Mouse (Mus musculus) erythroid progenitor cell, adult 5-6 weeks (primary cell): ENCODE measurements around the gene Rad51b. TPM values are rescaled to one million over a fixed set of nuclear protein-coding genes. Genes with fewer than 3 reads are reported as not detected.

ENCODE experiments used
- ATAC-seq: replicated peaks from 2 replicates; pipeline ENCODE4 v1.8.0; 2016; ENCODE audit warnings: moderate number of reproducible peaks, mild to moderate bottlenecking, moderate TSS enrichment, inconsistent platforms; ENCODE audit not compliant: poor library complexity, low FRiP score, severe bottlenecking
- total RNA-seq, 2 experiments: library from RNA; stranded (forward) in 1 of 2; stranded (reverse) in 1 of 2; fragments of 150-400 nt in 1 of 2; fragments of 186-747, 209-891 nt in 1 of 2; gene quantifications; 2 replicates each; pipeline versions ENCODE4 v1.2.3 to v1.2.4; 2015 to 2017; ENCODE audit warnings: low replicate concordance in 2 of 2

Gene Rad51b
- total RNA-seq, 2 experiments from 2014 or later: 9.5 to 12.6 TPM

GRCm38 (mm10) chr12:79625699-79626554, 328.8 kb downstream of the Rad51b start:
- ATAC-seq: no peak

- ATAC-seq: no peak
Measured at GRCm38 (mm10) chr12:79626555-79627080, 329.5 kb downstream of the Rad51b start.

- no peak for ATAC-seq
Measured at GRCm38 (mm10) chr12:79627351-79628120, 330.5 kb downstream of the Rad51b start.

GRCm38 (mm10) chr12:79628121-79628774, 331.2 kb downstream of the Rad51b start:
- ATAC-seq: no peak

- no peak for ATAC-seq
Measured at GRCm38 (mm10) chr12:79629945-79630850, 333.1 kb downstream of the Rad51b start.

- no peak for ATAC-seq
Measured at GRCm38 (mm10) chr12:79633458-79634106, 336.5 kb downstream of the Rad51b start.

GRCm38 (mm10) chr12:79641570-79642285, 344.6 kb downstream of the Rad51b start:
- ATAC-seq: no peak

- no peak for ATAC-seq
Measured at GRCm38 (mm10) chr12:79642715-79643114, 345.6 kb downstream of the Rad51b start.

GRCm38 (mm10) chr12:79645656-79646055, 348.6 kb downstream of the Rad51b start:
- ATAC-seq: no peak

GRCm38 (mm10) chr12:79646646-79647164, 349.6 kb downstream of the Rad51b start:
- ATAC-seq: no peak

- ATAC-seq: 0 out of 2 replicates have a peak, but pooled peaks have one; percentile 32
Measured at GRCm38 (mm10) chr12:79647382-79647781, 350.3 kb downstream of the Rad51b start.

- no peak for ATAC-seq
Measured at GRCm38 (mm10) chr12:79647976-79648375, 350.9 kb downstream of the Rad51b start.

GRCm38 (mm10) chr12:79648812-79649700, 352.0 kb downstream of the Rad51b start:
- no peak for ATAC-seq

GRCm38 (mm10) chr12:79649796-79650195, 352.7 kb downstream of the Rad51b start:
- no peak for ATAC-seq

- ATAC-seq: no peak
Measured at GRCm38 (mm10) chr12:79655138-79655537, 358.1 kb downstream of the Rad51b start.

GRCm38 (mm10) chr12:79658861-79659260, 361.8 kb downstream of the Rad51b start:
- no peak for ATAC-seq

GRCm38 (mm10) chr12:79661270-79661669, 364.2 kb downstream of the Rad51b start:
- ATAC-seq: no peak
